Mouse (Mus musculus) liver, embryonic 12.5 days (tissue): ENCODE data around the gene Klf15. TPM values are rescaled to one million over a fixed set of nuclear protein-coding genes. Genes with fewer than 3 reads are reported as not detected.

Source experiments
- ATAC-seq: fragments of 200-750 bp; cut with Nextera tagmentation; 2 replicates; pipeline ENCODE4 v1.8.0; 2017; ENCODE audit warnings: moderate number of reproducible peaks, mild to moderate bottlenecking, moderate library complexity
- H3K27ac ChIP-seq: fragments of 300-500 bp; sonication (generic); 2 replicates; pipeline ENCODE4 v1.5.1; 2016; ENCODE audit warnings: mild to moderate bottlenecking
- H3K27me3 ChIP-seq: fragments of 300-500 bp; sonication (generic); replicated peaks from 2 replicates; pipeline ENCODE4 v1.6.1; 2016; ENCODE audit warnings: mild to moderate bottlenecking, moderate library complexity
- H3K36me3 ChIP-seq: fragments of 300-500 bp; sonication (generic); 2 replicates; pipeline ENCODE4 v1.6.1; 2016; ENCODE audit warnings: mild to moderate bottlenecking, moderate library complexity
- H3K4me1 ChIP-seq: fragments of 300-500 bp; sonication (generic); 2 replicates; pipeline ENCODE4 v1.6.1; 2016
- H3K4me2 ChIP-seq: fragments of 300-500 bp; sonication (generic); 2 replicates; pipeline ENCODE4 v1.6.1; 2016; ENCODE audit warnings: mild to moderate bottlenecking, moderate library complexity
- H3K4me3 ChIP-seq: fragments of 300-500 bp; sonication (generic); 2 replicates; pipeline ENCODE4 v1.5.1; 2016; ENCODE audit warnings: mild to moderate bottlenecking, moderate library complexity
- H3K9ac ChIP-seq: fragments of 300-500 bp; sonication (generic); 2 replicates; pipeline ENCODE4 v1.6.1; 2016; ENCODE audit warnings: mild to moderate bottlenecking, moderate library complexity
- H3K9me3 ChIP-seq: fragments of 300-500 bp; sonication (generic); replicated peaks from 2 replicates; pipeline ENCODE4 v1.6.1; 2016; ENCODE audit warnings: mild to moderate bottlenecking, moderate library complexity
- WGBS: fragments of 180-500 bp; shearing (Covaris S2); methylation state at CpG from one replicate; pipeline ENCODE4 v1.1.7; 2016; ENCODE audit not compliant: insufficient replicate concordance; 5-methylcytosine and 5-hydroxymethylcytosine counted together
- polyA plus RNA-seq: library from polyadenylated mRNA; unstranded; fragments of >200 nt; fragmentation: Nextera tagmentation; extraction: Ambion mirVana; gene quantifications from 2 replicates; pipeline ENCODE4 v1.2.1, GENCODE M21; 2016

The Klf15 gene
- polyA plus RNA-seq, 1 experiment from 2014 or later, result 10.3 TPM

DNA sequence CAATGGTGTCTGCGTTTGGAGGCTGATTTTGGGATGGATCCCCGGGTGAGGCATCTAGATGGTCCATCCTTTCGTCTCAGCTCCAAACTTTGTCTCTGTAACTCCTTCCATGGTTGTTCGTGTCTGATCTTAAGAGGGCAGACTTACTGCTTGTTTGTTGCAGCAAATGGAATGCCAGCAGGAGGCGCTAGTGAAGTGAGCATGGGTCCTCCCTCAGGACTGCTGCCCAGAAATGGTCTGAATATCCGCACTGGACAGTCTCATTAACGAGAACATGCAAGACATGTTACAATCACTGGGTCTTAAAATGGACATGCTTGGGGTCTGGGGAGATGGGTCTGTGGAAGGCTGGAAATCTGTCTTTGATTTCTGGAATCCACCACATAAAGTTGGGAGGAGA lies 12.2 kb upstream of the Klf15 start:
- WGBS, result 19% methylated on average over 7 of the region's 7 CpGs
- Histone ChIP-seq H3K36me3 (no peaks in the 10 kb centered on the region), H3K27ac (no peak overlapping the region), H3K4me1 (no peaks in the 10 kb centered on the region), H3K27me3 (no peaks in the 10 kb centered on the region), H3K9ac (no peak overlapping the region), H3K4me2 (no peak overlapping the region), H3K9me3 (no peaks in the 10 kb centered on the region), H3K4me3 (no peak overlapping the region)
- ATAC-seq, result 0 out of 2 replicates have a peak, but pooled peaks have one; percentile 30

GRCm38 (mm10) chr6:90450697-90451096 lies 11.7 kb upstream of the Klf15 start:
- no peak for ATAC-seq
- WGBS, result 60% methylated on average over 5 of the region's 5 CpGs

DNA sequence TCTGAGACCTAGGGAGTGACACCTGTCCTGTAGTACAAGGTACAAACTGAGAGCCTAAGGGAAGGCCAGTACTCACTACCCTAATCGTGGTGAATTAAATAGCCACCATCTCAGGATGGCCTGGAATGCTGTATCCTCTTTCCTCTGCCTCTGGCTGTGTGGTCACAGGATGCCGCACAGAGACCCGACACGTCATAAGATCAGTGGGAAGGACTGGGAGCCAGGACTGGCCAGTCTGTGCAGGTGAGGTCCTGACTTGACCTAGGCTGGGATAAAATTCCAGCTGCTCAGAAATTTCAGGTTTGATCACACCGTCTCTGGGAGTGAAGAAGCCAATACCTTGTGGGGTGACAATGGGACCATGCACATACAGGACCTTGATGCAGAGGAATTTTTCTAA lies 10.9 kb upstream of the Klf15 start:
- Histone ChIP-seq H3K9ac (no peak overlapping the region), H3K4me3 (no peak overlapping the region), H3K4me2 (no peak overlapping the region), H3K4me1 (no peaks in the 10 kb centered on the region), H3K36me3 (no peaks in the 10 kb centered on the region), H3K27me3 (no peaks in the 10 kb centered on the region), H3K27ac (no peak overlapping the region), H3K9me3 (no peaks in the 10 kb centered on the region)
- 74% methylated on average over 5 of the region's 5 CpGs for WGBS
- no peak for ATAC-seq

More at GRCm38 (mm10) chr6:90450697-90451096, 11.7 kb upstream of the Klf15 start:
- Histone ChIP-seq H3K9ac (no peak overlapping the region), H3K4me3 (no peak overlapping the region), H3K27me3 (no peaks in the 10 kb centered on the region), H3K4me2 (no peak overlapping the region), H3K36me3 (no peaks in the 10 kb centered on the region), H3K27ac (no peak overlapping the region), H3K9me3 (no peaks in the 10 kb centered on the region), H3K4me1 (no peaks in the 10 kb centered on the region)

DNA sequence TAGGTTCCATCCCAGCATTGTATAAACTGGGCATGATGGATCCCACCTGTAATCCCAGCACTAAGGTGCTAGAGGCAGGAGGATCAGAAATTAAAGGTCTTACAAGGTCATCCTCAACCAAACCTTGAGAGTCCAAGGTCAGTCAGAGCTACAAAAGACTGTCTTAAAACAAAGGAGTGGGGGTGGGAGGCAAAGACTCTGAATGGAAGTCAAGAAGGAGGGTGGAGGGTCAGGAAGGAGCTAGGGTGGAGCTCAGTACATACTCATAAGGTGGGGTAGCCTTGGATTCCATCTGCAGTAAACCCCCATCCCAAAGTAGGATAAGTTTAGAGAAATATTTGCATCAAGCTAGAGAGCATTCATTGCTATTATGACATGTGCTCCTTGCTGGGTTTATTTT lies 9.8 kb upstream of the Klf15 start:
- Histone ChIP-seq H3K27ac (no peak overlapping the region), H3K36me3 (no peaks in the 10 kb centered on the region), H3K4me1 (no peaks in the 10 kb centered on the region), H3K9ac (no peak overlapping the region), H3K27me3 (0 out of 2 replicates have a peak, but pooled peaks cover 3% of the 10 kb centered on the region), H3K4me2 (no peak overlapping the region), H3K9me3 (no peaks in the 10 kb centered on the region), H3K4me3 (no peak overlapping the region)
- ATAC-seq, result no peak

- Histone ChIP-seq H3K36me3 (no peaks in the 10 kb centered on the region), H3K4me3 (no peak overlapping the region), H3K27me3 (0 out of 2 replicates have a peak, but pooled peaks cover 3% of the 10 kb centered on the region), H3K27ac (no peak overlapping the region), H3K9ac (no peak overlapping the region), H3K4me1 (no peaks in the 10 kb centered on the region), H3K4me2 (no peak overlapping the region), H3K9me3 (no peaks in the 10 kb centered on the region)
- WGBS, result 63% methylated on average over 5 of the region's 5 CpGs
- ATAC-seq, result no peak
Observed at GRCm38 (mm10) chr6:90453751-90454150, 8.6 kb upstream of the Klf15 start.

GRCm38 (mm10) chr6:90457421-90457820 lies 5.0 kb upstream of the Klf15 start:
- H3K27ac ChIP-seq, result no peak overlapping the region
- WGBS, result 66% methylated on average over 2 of the region's 2 CpGs
- peaks cover 35% of the 10 kb centered on the region for H3K27me3 ChIP-seq
- no peaks in the 10 kb centered on the region for H3K36me3 ChIP-seq
- ATAC-seq, result no peak
- H3K4me1 ChIP-seq, result no peaks in the 10 kb centered on the region; the same call in 1 of the 2 replicates
- H3K9me3 ChIP-seq, result no peaks in the 10 kb centered on the region
- H3K4me3 ChIP-seq, result no peak overlapping the region
- no peak overlapping the region for H3K4me2 ChIP-seq
- no peak overlapping the region for H3K9ac ChIP-seq

DNA sequence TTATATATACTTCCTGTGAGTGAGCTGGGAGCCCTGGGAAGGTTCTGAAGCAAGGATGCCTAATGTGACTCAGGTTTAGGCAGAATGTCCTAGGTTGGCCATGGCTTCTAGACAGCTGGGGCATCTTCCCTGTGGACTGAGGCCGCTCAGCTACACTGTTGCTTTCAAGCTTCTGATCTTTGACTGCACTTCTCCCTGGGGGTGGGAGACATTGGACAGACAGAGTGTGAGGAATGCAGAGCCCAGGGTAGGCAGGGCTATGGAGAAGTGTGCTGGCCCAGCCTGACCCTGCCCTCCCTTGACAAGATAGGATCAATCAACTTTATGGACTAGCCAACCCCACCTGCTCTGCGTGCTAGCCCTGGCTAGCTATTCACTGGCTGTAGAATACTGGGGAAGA lies 1.2 kb upstream of the Klf15 start:
- peaks cover 66% of the 10 kb centered on the region for H3K27me3 ChIP-seq
- no peaks in the 10 kb centered on the region for H3K36me3 ChIP-seq
- H3K4me2 ChIP-seq, result no peak overlapping the region

DNA sequence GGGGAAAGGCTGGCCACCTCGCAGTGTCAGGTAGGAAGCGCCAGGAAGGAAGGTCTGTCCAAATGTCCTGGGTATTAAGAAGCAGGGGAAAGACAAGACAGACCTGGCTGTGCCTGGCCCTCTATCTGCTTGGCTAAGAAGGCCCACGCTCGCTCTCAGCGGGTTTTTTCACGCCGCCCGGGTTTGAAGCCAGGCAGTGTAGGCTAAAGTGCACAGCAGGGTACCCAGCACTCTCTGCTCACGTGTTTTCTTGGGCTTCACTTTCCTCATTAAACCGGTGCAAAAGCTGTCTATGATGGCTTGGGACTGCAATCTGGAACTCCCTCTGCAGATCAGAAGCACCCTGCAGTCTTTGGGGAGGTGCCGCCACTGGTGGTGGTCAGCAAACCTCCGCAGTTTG lies 605 bp upstream of the Klf15 start:
- Histone ChIP-seq H3K9me3 (no peaks in the 10 kb centered on the region), H3K36me3 (no peaks in the 10 kb centered on the region), H3K4me1 (peaks cover 7% of the 10 kb centered on the region; the same call in 1 of the 2 replicates), H3K9ac (no peak overlapping the region), H3K27me3 (peaks cover 66% of the 10 kb centered on the region), H3K27ac (no peak overlapping the region), H3K4me3 (peak overlapping the region; percentile 56), H3K4me2 (peak overlapping the region; percentile 73)
- ATAC-seq, result no peak
- 13% methylated on average over 12 of the region's 12 CpGs for WGBS

More for the DNA sequence above, 1.2 kb upstream of the Klf15 start:
- Histone ChIP-seq H3K9me3 (no peaks in the 10 kb centered on the region), H3K4me1 (peaks cover 7% of the 10 kb centered on the region; the same call in 1 of the 2 replicates), H3K4me3 (no peak overlapping the region), H3K27ac (no peak overlapping the region), H3K9ac (no peak overlapping the region)
- WGBS, result 37% methylated on average over 2 of the region's 2 CpGs
- no peak for ATAC-seq

DNA sequence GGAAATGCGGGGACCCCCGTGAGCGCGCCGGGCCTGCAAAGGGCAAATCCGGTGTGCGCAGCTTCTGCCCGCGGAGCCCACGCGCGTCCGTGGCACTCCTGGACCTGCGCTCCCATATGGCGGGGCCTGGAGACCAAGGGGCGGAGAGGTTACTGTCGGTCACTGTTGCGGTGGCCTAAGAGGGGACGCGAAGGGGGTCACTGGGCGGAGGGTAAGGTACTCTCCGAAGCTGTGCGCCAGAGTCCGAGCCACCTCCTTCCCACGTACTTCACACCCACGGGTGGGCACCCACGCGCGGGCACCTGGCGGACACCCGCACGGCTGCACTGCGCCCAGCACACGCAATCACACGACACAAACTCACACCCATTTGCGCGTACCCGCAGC lies 458 bp downstream of the Klf15 start:
- peak overlapping the region; percentile 56 for H3K4me3 ChIP-seq
- H3K9ac ChIP-seq, result peak overlapping the region; percentile 52
- peak overlapping the region; percentile 67 for H3K27ac ChIP-seq
- 5% methylated on average over 38 of the region's 38 CpGs for WGBS
- ATAC-seq, result no peak
- no peaks in the 10 kb centered on the region for H3K36me3 ChIP-seq
- peak overlapping the region; percentile 73 for H3K4me2 ChIP-seq
- H3K4me1 ChIP-seq, result peaks cover 7% of the 10 kb centered on the region; the same call in 1 of the 2 replicates
- H3K27me3 ChIP-seq, result peaks cover 63% of the 10 kb centered on the region
- H3K9me3 ChIP-seq, result no peaks in the 10 kb centered on the region

GRCm38 (mm10) chr6:90463228-90463862 lies 969 bp downstream of the Klf15 start:
- Histone ChIP-seq H3K4me1 (peaks cover 7% of the 10 kb centered on the region; the same call in 1 of the 2 replicates), H3K4me2 (peak overlapping the region; percentile 73), H3K9me3 (no peaks in the 10 kb centered on the region), H3K4me3 (peak overlapping the region; percentile 56), H3K36me3 (no peaks in the 10 kb centered on the region), H3K9ac (peak overlapping the region; percentile 52; the same call in 1 of the 2 replicates), H3K27ac (peak overlapping the region; percentile 67), H3K27me3 (peaks cover 63% of the 10 kb centered on the region)
- under 1% methylated on average over 31 of the region's 31 CpGs for WGBS
- peak; percentile 67 for ATAC-seq

DNA sequence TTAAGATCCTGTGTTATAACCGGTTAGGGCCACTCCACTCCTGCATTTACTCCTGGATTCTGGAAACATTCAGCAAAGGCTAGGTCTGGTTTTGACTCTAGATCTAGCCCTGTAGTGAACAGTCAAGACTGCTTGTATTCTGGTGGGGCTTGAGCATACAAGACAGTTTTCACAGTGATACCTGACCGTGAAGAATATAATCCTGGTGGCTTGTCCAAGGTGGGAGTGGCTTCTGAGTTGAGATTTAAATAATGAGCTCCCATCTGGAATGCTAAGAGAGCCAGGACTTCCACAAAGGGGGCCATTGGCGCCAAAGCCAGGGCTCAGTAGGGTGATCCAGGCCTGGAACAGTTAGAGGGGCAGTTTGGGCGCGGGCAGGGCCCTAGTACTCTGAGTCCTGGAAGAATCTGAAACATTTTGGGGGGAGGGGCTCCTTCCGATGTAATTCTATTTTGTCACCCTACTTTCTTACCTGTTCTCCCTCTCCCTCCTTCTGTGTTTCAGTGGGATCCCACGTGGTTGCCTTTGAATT lies 1.6 kb downstream of the Klf15 start:
- H3K27ac ChIP-seq, result peak overlapping the region; percentile 67; the same call in 1 of the 2 replicates
- WGBS, result 35% methylated on average over 7 of the region's 7 CpGs
- peaks cover 63% of the 10 kb centered on the region for H3K27me3 ChIP-seq
- peaks cover 7% of the 10 kb centered on the region; the same call in 1 of the 2 replicates for H3K4me1 ChIP-seq
- ATAC-seq, result no peak; the same call in 1 of the 2 replicates
- H3K9ac ChIP-seq, result no peak overlapping the region
- H3K9me3 ChIP-seq, result no peaks in the 10 kb centered on the region
- no peaks in the 10 kb centered on the region for H3K36me3 ChIP-seq
- peak overlapping the region; percentile 73 for H3K4me2 ChIP-seq
- H3K4me3 ChIP-seq, result peak overlapping the region; percentile 56

- Histone ChIP-seq H3K4me2 (peak overlapping the region; percentile 34; the same call in 1 of the 2 replicates), H3K9ac (no peak overlapping the region), H3K9me3 (no peaks in the 10 kb centered on the region), H3K36me3 (no peaks in the 10 kb centered on the region), H3K4me3 (no peak overlapping the region), H3K27me3 (peaks cover 55% of the 10 kb centered on the region), H3K27ac (peak overlapping the region; percentile 66; the same call in 1 of the 2 replicates), H3K4me1 (peaks cover 7% of the 10 kb centered on the region; the same call in 1 of the 2 replicates)
- ATAC-seq, result 0 out of 2 replicates have a peak, but pooled peaks have one; percentile 16
- 71% methylated on average over 11 of the region's 11 CpGs for WGBS
Observed at GRCm38 (mm10) chr6:90465028-90465640, 2.8 kb downstream of the Klf15 start.
